Comparison of ENCODE assay signal across 22 mouse cellular contexts in genomic region chr1:92106486-92107160, GRCm38 (mm10).
DNase-seq lines count a peak whose midpoint lies in the region; ATAC-seq and TF ChIP-seq lines count a peak whose summit lies in the region.
"Had no signal": no experiment of that assay in that cellular context is flagged by ENCODE, and none has a peak within 500 bp of the region (broad histone marks: within the 10 kb centered on the region; RNA-seq: fewer than 3 reads in every experiment).

No protein-coding gene starts in this region.

- intact Hi-C loops in left cerebral cortex, postnatal 4 days (cut with DNase I): no loop called here

- no peak for TF ChIP-seq POLR2A in lung, adult 2 months (IDR thresholded peaks at IDR 0.05; ENCODE audit: borderline replicate concordance, extremely low read depth, low read depth, low read length)

- H3K79me2 ChIP-seq in macrophage (ENCODE audit: inconsistent target): peaks cover 30% of the 10 kb centered on the region; the same call in 1 of the 2 replicates

- ATAC-seq in megakaryocyte progenitor cell, adult 5-6 weeks (replicated peaks; ENCODE audit: poor library complexity): no peak
- ATAC-seq: forebrain, embryonic 14.5 days; hindbrain, postnatal 0 days; intestine, postnatal 0 days; lung, postnatal 0 days had no signal

- H3K36me3 ChIP-seq in macrophage (ENCODE audit: inconsistent target): no peaks in the 10 kb centered on the region
- H3K36me3 ChIP-seq: heart, embryonic 12.5 days; hindbrain, embryonic 10.5 days; kidney, embryonic 15.5 days had no signal

- no peak for TF ChIP-seq CTCF in lung, adult 2 months (IDR thresholded peaks at IDR 0.05; ENCODE audit: insufficient read depth, low read length)

- no peak overlapping the region for H3K4me3 ChIP-seq in macrophage (ENCODE audit: inconsistent target)
- no peak overlapping the region for H3K4me3 ChIP-seq in lung, adult 2 months (replicated peaks; ENCODE audit: extremely low read depth, low read depth, low read length)
- H3K4me3 ChIP-seq: heart, embryonic 12.5 days; hindbrain, embryonic 10.5 days; kidney, embryonic 15.5 days; midbrain, embryonic 12.5 days had no signal

- whole genome bisulfite sequencing in macrophage (ENCODE audit: missing documents): 76% methylated on average over 4 of the region's 4 CpGs
- 93% methylated on average over 4 of the region's 4 CpGs for WGBS in lung, adult 2 months

- H3K27ac ChIP-seq in macrophage: 0 out of 2 replicates have a peak overlapping the region, but pooled peaks have one; percentile 15
- H3K27ac ChIP-seq: hindbrain, embryonic 10.5 days; hindbrain, postnatal 0 days; kidney, embryonic 15.5 days; midbrain, embryonic 12.5 days had no signal

- DNase-seq in left cerebral cortex, postnatal 4 days: peak; percentile 34
- DNase-seq in left cerebral cortex, adult 8-10 months (ENCODE audit: low spot score in 2 of 2): no peak
- peak; percentile 53 for DNase-seq in cerebellum, adult 11 months
- DNase-seq in cerebellum, adult 9-10 months: peak; percentile 80
- DNase-seq in lung, adult 2 months: no peak
- DNase-seq: adrenal gland, postnatal 10 days; B cell, adult 2 months; heart, postnatal 10 days; kidney, postnatal 4 days; layer of hippocampus, adult 9-11 months; right cerebral cortex, postnatal 14 days; thymus, postnatal 25 days had no signal

- H3K4me1 ChIP-seq in lung, adult 2 months (ENCODE audit: control insufficient read depth, insufficient read depth, low read length): peaks cover 6% of the 10 kb centered on the region
- H3K4me1 ChIP-seq: midbrain, embryonic 12.5 days had no signal

Comparison
In these comparisons a context has a peak if more than half of its experiments do, and no peak if none do; other contexts are left out.
1. DNase-seq: peak in left cerebral cortex, postnatal 4 days (single experiment), cerebellum, adult 11 months (single experiment) and cerebellum, adult 9-10 months (single experiment); none in left cerebral cortex, adult 8-10 months (0 of 2) and lung, adult 2 months (single experiment).